Mouse (Mus musculus) heart, postnatal 0 days (tissue): ENCODE data around the gene Homer3. TPM values are rescaled to one million over a fixed set of nuclear protein-coding genes. Genes with fewer than 3 reads are reported as not detected.

Experiments used
- ATAC-seq: fragments of 200-750 bp; cut with Nextera tagmentation; 2 replicates; pipeline ENCODE4 v1.8.0; 2017; ENCODE audit warnings: low read depth, moderate number of reproducible peaks, moderate library complexity; ENCODE audit not compliant: insufficient read depth
- DNase-seq: peaks from one replicate; pipeline ENCODE4 v3.0.0-alpha.2; 2016; ENCODE audit warnings: low spot score
- H3K27ac ChIP-seq: fragments of 300-500 bp; sonication (generic); 2 replicates; pipeline ENCODE4 v1.5.1; 2014; ENCODE audit warnings: low read depth, mild to moderate bottlenecking
- H3K27me3 ChIP-seq: fragments of 300-500 bp; sonication (generic); 2 replicates; pipeline ENCODE4 v1.6.1; 2014; ENCODE audit warnings: low read length, mixed read lengths; ENCODE audit not compliant: control insufficient read depth, insufficient read depth
- H3K36me3 ChIP-seq: fragments of 300-500 bp; sonication (generic); replicated peaks from 2 replicates; pipeline ENCODE4 v1.6.1; 2014; ENCODE audit warnings: low read length, mixed read lengths; ENCODE audit not compliant: control insufficient read depth, insufficient read depth
- H3K4me1 ChIP-seq: fragments of 300-500 bp; sonication (generic); 2 replicates; pipeline ENCODE4 v1.6.1; 2014; ENCODE audit warnings: antibody characterized with exemption; ENCODE audit not compliant: control insufficient read depth, insufficient read depth
- H3K4me2 ChIP-seq: fragments of 300-500 bp; sonication (generic); 2 replicates; pipeline ENCODE4 v1.6.1; 2014; ENCODE audit warnings: low read depth, mild to moderate bottlenecking, low read length, moderate library complexity
- H3K4me3 ChIP-seq: fragments of 300-500 bp; sonication (generic); 2 replicates; pipeline ENCODE4 v1.5.1; 2014; ENCODE audit warnings: low read depth, low read length
- H3K9ac ChIP-seq: fragments of 300-500 bp; sonication (generic); replicated peaks from 2 replicates; pipeline ENCODE4 v1.6.1; 2014; ENCODE audit warnings: low read depth, low read length, mixed read lengths
- H3K9me3 ChIP-seq: fragments of 300-500 bp; sonication (generic); replicated peaks from 2 replicates; pipeline ENCODE4 v1.6.1; 2016; ENCODE audit warnings: low read length; ENCODE audit not compliant: control insufficient read depth
- CTCF ChIP-seq: IDR thresholded peaks from 2 replicates; pipeline ENCODE4 v1.5.1; 2016; ENCODE audit warnings: antibody characterized with exemption, control low read depth, low read depth
- EP300 ChIP-seq: IDR thresholded peaks from 2 replicates; pipeline ENCODE4 v1.6.1; 2016; ENCODE audit warnings: antibody characterized with exemption, low read depth
- WGBS: fragments of 180-500 bp; shearing (Covaris S2); extraction: QIAGEN DNeasy Blood & Tissue Kit; methylation state at CpG from one replicate; pipeline ENCODE4 v1.1.7; 2014; 5-methylcytosine and 5-hydroxymethylcytosine counted together
- polyA plus RNA-seq: library from polyadenylated mRNA; unstranded; fragments of >200 nt; fragmentation: Nextera tagmentation; extraction: Ambion mirVana; gene quantifications from 2 replicates; pipeline ENCODE4 v1.2.1, GENCODE M21; 2015
- total RNA-seq: library from RNA; depleted of rRNA; stranded (reverse); fragments of >200 nt; gene quantifications from 2 replicates; pipeline ENCODE4 v1.2.3, GENCODE M21; 2014; ENCODE audit warnings: low replicate concordance

Gene Homer3
- total and polyA plus RNA-seq, 2 experiments from 2014 or later, result 19.5 to 29.1 TPM

GRCm38 (mm10) chr8:70240642-70241041 lies 42.0 kb upstream of the Homer3 start:
- DNase-seq, result no peak
- TF ChIP-seq EP300 (no peak), CTCF (no peak)
- Histone ChIP-seq H3K27me3 (no peaks in the 10 kb centered on the region), H3K27ac (no peak overlapping the region), H3K4me3 (no peak overlapping the region), H3K4me2 (no peak overlapping the region), H3K9ac (no peak overlapping the region), H3K4me1 (no peaks in the 10 kb centered on the region), H3K36me3 (peaks cover 84% of the 10 kb centered on the region), H3K9me3 (no peaks in the 10 kb centered on the region)
- no peak for ATAC-seq
- WGBS, result 88% methylated on average over 5 of the region's 5 CpGs

GRCm38 (mm10) chr8:70246622-70247021 lies 36.0 kb upstream of the Homer3 start:
- 82% methylated on average over 6 of the region's 6 CpGs for WGBS
- DNase-seq (no peak), ATAC-seq (no peak)
- Histone ChIP-seq H3K27ac (no peak overlapping the region), H3K4me3 (no peak overlapping the region), H3K9ac (no peak overlapping the region), H3K4me1 (no peaks in the 10 kb centered on the region), H3K9me3 (no peaks in the 10 kb centered on the region), H3K27me3 (no peaks in the 10 kb centered on the region), H3K36me3 (peaks cover 92% of the 10 kb centered on the region), H3K4me2 (no peak overlapping the region)
- TF ChIP-seq EP300, result no peak
- no peak for TF ChIP-seq CTCF

GRCm38 (mm10) chr8:70247841-70248240 lies 34.8 kb upstream of the Homer3 start:
- Histone ChIP-seq H3K4me2 (no peak overlapping the region), H3K4me1 (no peaks in the 10 kb centered on the region), H3K9me3 (no peaks in the 10 kb centered on the region), H3K4me3 (no peak overlapping the region), H3K27ac (no peak overlapping the region), H3K27me3 (no peaks in the 10 kb centered on the region), H3K36me3 (peaks cover 92% of the 10 kb centered on the region), H3K9ac (no peak overlapping the region)
- TF ChIP-seq CTCF (no peak), EP300 (no peak)
- DNase-seq (no peak), ATAC-seq (no peak)
- 87% methylated on average over 3 of the region's 3 CpGs for WGBS

- WGBS, result 57% methylated on average over 1 of the region's 1 CpGs
- TF ChIP-seq EP300, result no peak
- peak; percentile 37 for TF ChIP-seq CTCF
- peaks cover 91% of the 10 kb centered on the region for H3K36me3 ChIP-seq
Observed at GRCm38 (mm10) chr8:70254628-70255027, 28.0 kb upstream of the Homer3 start.

GRCm38 (mm10) chr8:70257456-70257855 lies 25.2 kb upstream of the Homer3 start:
- Histone ChIP-seq H3K4me3 (no peak overlapping the region), H3K27ac (no peak overlapping the region; the same call in 1 of the 2 replicates), H3K4me2 (no peak overlapping the region), H3K36me3 (peaks cover 91% of the 10 kb centered on the region), H3K27me3 (no peaks in the 10 kb centered on the region), H3K9me3 (no peaks in the 10 kb centered on the region), H3K9ac (no peak overlapping the region), H3K4me1 (peaks cover 13% of the 10 kb centered on the region)
- DNase-seq, result no peak
- TF ChIP-seq CTCF, result no peak
- no peak for ATAC-seq
- WGBS, result 78% methylated on average over 3 of the region's 3 CpGs

More at GRCm38 (mm10) chr8:70254628-70255027, 28.0 kb upstream of the Homer3 start:
- H3K9me3 ChIP-seq, result no peaks in the 10 kb centered on the region
- no peak overlapping the region for H3K4me3 ChIP-seq
- no peak overlapping the region for H3K9ac ChIP-seq
- H3K27ac ChIP-seq, result no peak overlapping the region
- DNase-seq (no peak), ATAC-seq (no peak)
- no peak overlapping the region for H3K4me2 ChIP-seq
- H3K27me3 ChIP-seq, result no peaks in the 10 kb centered on the region
- peaks cover 13% of the 10 kb centered on the region for H3K4me1 ChIP-seq

GRCm38 (mm10) chr8:70258600-70258999 lies 24.0 kb upstream of the Homer3 start:
- H3K9ac ChIP-seq, result no peak overlapping the region
- no peak overlapping the region for H3K4me3 ChIP-seq
- 43% methylated on average over 5 of the region's 5 CpGs for WGBS
- peaks cover 13% of the 10 kb centered on the region for H3K4me1 ChIP-seq
- TF ChIP-seq EP300, result no peak
- TF ChIP-seq CTCF, result no peak
- H3K27me3 ChIP-seq, result no peaks in the 10 kb centered on the region
- H3K36me3 ChIP-seq, result peaks cover 89% of the 10 kb centered on the region
- H3K27ac ChIP-seq, result peak overlapping the region; percentile 79
- no peaks in the 10 kb centered on the region for H3K9me3 ChIP-seq
- no peak overlapping the region for H3K4me2 ChIP-seq
- ATAC-seq, result peak; percentile 87
- peak; percentile 87 for DNase-seq
